Mouse (Mus musculus) macrophage (primary cell): ENCODE data around the gene Rhbdd1. TPM values are rescaled to one million over a fixed set of nuclear protein-coding genes. Genes with fewer than 3 reads are reported as not detected.

Source experiments
- H3K27ac ChIP-seq: fragments of 350-480 bp; formaldehyde crosslinking; 2 replicates; pipeline ENCODE4 v1.9.0; 2021
- H3K36me3 ChIP-seq: fragments of 350-480 bp; formaldehyde crosslinking; 2 replicates; pipeline ENCODE4 v1.9.0; 2021; ENCODE audit errors: inconsistent target
- H3K4me3 ChIP-seq: fragments of 350-480 bp; formaldehyde crosslinking; 2 replicates; pipeline ENCODE4 v1.9.0; 2021; ENCODE audit errors: inconsistent target
- H3K79me2 ChIP-seq: fragments of 350-480 bp; formaldehyde crosslinking; 2 replicates; pipeline ENCODE4 v1.9.0; 2021; ENCODE audit errors: inconsistent target
- WGBS: methylation state at CpG from one replicate; pipeline ENCODE4 v1.1.7; 2026; ENCODE audit warnings: inconsistent platforms; ENCODE audit not compliant: missing documents; 5-methylcytosine and 5-hydroxymethylcytosine counted together
- polyA plus RNA-seq: library from polyadenylated mRNA; stranded (reverse); fragments of 250-400 nt; gene quantifications from 3 replicates; pipeline ENCODE4 v1.2.4, GENCODE M21; 2018; ENCODE audit warnings: inconsistent platforms
- total RNA-seq, 78 experiments: library from RNA; depleted of rRNA; stranded (reverse); fragments of 250-400 nt; gene quantifications; 1 replicate in 9 of 78; 2 replicates in 24 of 78; 3 replicates in 43 of 78; 4 replicates in 2 of 78; pipeline ENCODE4 v1.2.4; 2018; ENCODE audit warnings: inconsistent platforms in 56 of 78

Rhbdd1 gene
- 10 to 100 TPM; 10.4 to 45.2 (median 30.0) TPM for total RNA-seq (2018; cell fraction: chromatin; rRNA removed)
- 10 to 100 TPM; 18.8 to 42.0 (median 31.4) TPM for total RNA-seq (2018; cell fraction: cytosol; rRNA removed)
- total RNA-seq (2018; cell fraction: nucleus; rRNA removed): 10 to 100 TPM; 19.8 to 81.1 (median 55.9) TPM
- 21.1 to 26.6 TPM (median 21.3 TPM) in 3 replicates for polyA plus RNA-seq

GRCm38 (mm10) chr1:82316111-82316745 is at the start of gene Rhbdd1:
Rhbdd1 (plus strand) TSS chr1:82316452.
- 7% methylated on average over 46 of the region's 47 CpGs for WGBS
- peak within 1 kb of the TSS; percentile 74 for H3K4me3 ChIP-seq
- no peaks in the 10 kb centered on the region for H3K36me3 ChIP-seq
- peak within 1 kb of the TSS; percentile 54 for H3K27ac ChIP-seq
- H3K79me2 ChIP-seq: peaks cover 45% of the 10 kb centered on the region

DNA sequence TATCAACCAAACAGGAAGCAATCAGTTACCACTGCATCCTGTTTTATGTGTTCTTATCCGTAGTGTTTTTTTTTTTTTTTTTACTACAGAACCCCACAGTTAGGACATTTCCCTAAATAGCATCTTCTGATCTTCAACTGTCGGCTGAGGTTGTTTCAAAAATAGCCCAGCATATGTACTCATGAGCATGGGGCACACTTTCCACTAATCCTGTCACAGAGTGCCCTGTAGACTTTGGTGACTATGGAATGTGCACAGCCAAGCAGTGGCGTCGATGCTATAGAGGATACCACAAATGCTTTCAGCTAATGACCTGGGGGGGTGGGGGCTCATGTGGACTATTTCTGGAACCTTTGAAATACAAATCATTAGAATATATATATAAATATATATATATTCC is 48.7 kb upstream of the Rhbdd1 start:
- Histone ChIP-seq H3K36me3 (no peaks in the 10 kb centered on the region), H3K79me2 (no peaks in the 10 kb centered on the region), H3K27ac (no peak overlapping the region), H3K4me3 (no peak overlapping the region)
- 8% methylated on average over 4 of the region's 4 CpGs for WGBS

- Histone ChIP-seq H3K27ac (no peak overlapping the region), H3K4me3 (no peak overlapping the region), H3K36me3 (no peaks in the 10 kb centered on the region), H3K79me2 (no peaks in the 10 kb centered on the region)
- WGBS: 92% methylated on average over 5 of the region's 5 CpGs
Observed at GRCm38 (mm10) chr1:82272231-82272630, 44.0 kb upstream of the Rhbdd1 start.

- whole genome bisulfite sequencing: 79% methylated on average over 6 of the region's 6 CpGs
- Histone ChIP-seq H3K36me3 (no peaks in the 10 kb centered on the region), H3K79me2 (no peaks in the 10 kb centered on the region), H3K27ac (no peak overlapping the region), H3K4me3 (no peak overlapping the region)
Observed at GRCm38 (mm10) chr1:82273529-82273928, 42.7 kb upstream of the Rhbdd1 start.

DNA sequence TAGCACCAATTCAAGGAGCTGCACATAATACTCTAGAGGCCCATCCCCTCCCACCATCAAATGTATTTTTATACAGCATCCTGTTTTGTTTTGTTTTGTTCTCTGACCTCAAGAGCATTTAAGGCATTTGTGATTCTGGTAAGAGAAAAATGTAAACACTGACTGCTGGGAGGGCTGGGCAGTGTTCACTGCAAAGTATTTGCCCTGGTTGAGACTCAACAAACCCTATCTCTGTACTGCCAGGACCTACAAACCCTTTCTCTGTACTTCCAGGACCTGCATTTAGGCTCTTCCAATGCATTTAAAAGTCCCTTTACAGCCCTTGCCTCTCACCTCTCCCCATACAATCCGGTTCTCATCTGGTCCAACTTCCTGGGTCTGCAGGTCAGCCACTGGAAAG is 41.9 kb upstream of the Rhbdd1 start:
- Histone ChIP-seq H3K27ac (no peak overlapping the region), H3K4me3 (no peak overlapping the region), H3K79me2 (no peaks in the 10 kb centered on the region), H3K36me3 (no peaks in the 10 kb centered on the region)
- WGBS: no CpG with 5 or more reads among the region's 1 CpGs

DNA sequence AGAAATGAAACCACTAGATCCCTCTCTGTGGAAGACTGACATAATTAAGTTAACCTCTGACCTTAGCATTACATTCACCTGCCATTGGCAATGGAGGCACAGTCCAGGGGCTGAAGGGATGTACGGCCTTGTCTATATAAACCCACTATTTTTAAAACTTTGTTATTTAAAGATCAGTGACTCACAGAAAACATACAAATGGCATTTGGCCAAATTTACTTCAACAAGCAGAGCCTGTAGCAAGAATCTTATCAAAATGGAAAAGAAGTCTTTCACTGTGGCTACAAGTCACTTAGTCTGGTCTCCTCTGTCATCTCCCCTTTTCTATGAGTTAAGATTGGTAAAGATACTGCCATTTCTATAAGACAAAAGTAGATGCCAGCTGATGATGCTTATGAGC is 36.5 kb upstream of the Rhbdd1 start:
- 100% methylated on average over 1 of the region's 1 CpGs for WGBS
- no peaks in the 10 kb centered on the region for H3K36me3 ChIP-seq
- H3K27ac ChIP-seq: no peak overlapping the region
- no peaks in the 10 kb centered on the region for H3K79me2 ChIP-seq
- H3K4me3 ChIP-seq: no peak overlapping the region

DNA sequence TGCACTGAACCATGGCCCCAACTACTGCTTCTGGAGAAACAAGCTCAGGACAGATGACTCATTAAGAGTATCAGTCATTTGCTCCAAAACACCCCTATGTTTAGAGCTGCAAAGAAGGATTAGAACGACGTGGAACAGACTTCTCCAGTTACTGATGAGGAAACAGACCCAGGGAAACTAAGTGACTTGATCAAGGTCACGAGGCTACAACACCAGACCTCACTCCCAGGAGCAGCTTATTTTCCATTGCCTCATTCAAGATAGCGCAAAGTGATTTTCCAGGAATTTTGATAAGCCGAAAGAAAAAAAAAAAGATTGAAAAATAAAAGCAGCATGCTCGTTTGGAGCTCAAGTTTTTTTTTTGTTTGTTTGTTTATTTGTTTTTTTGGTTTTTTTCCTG is 34.4 kb upstream of the Rhbdd1 start:
- Histone ChIP-seq H3K27ac (no peak overlapping the region), H3K4me3 (no peak overlapping the region), H3K79me2 (no peaks in the 10 kb centered on the region), H3K36me3 (no peaks in the 10 kb centered on the region)
- WGBS: 93% methylated on average over 6 of the region's 6 CpGs

GRCm38 (mm10) chr1:82282992-82283611 is 33.1 kb upstream of the Rhbdd1 start:
- H3K27ac ChIP-seq: peak overlapping the region; percentile 21; the same call in 1 of the 2 replicates
- H3K79me2 ChIP-seq: no peaks in the 10 kb centered on the region
- WGBS: 2% methylated on average over 35 of the region's 35 CpGs
- no peaks in the 10 kb centered on the region for H3K36me3 ChIP-seq
- H3K4me3 ChIP-seq: peak overlapping the region; percentile 26

DNA sequence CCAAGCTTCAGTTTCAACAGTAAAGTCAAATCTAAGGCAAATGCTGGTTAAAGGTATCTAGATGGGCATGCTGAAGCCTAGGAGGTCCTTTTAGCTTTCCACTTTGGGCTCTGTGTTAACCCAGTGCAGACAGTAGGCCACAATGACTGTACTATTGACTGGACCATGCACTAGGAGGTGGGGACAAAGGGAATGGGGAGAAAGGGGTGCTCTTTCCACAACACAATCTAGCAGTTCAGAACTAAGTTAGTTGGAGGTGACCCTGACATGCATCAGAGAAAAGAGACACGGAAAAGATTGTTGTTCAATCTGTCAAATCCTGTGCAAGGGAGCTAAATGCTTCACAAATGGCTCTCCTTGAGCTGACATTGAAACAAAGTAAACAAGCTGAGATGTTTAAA is 32.4 kb upstream of the Rhbdd1 start:
- peak overlapping the region; percentile 15; the same call in 1 of the 2 replicates for H3K4me3 ChIP-seq
- WGBS: 83% methylated on average over 1 of the region's 1 CpGs
- H3K79me2 ChIP-seq: no peaks in the 10 kb centered on the region
- H3K27ac ChIP-seq: no peak overlapping the region
- no peaks in the 10 kb centered on the region for H3K36me3 ChIP-seq

- Histone ChIP-seq H3K4me3 (no peak overlapping the region), H3K27ac (no peak overlapping the region)
- 76% methylated on average over 4 of the region's 4 CpGs for WGBS
Observed at GRCm38 (mm10) chr1:82284403-82284802, 31.8 kb upstream of the Rhbdd1 start.

GRCm38 (mm10) chr1:82285461-82286189 is 30.6 kb upstream of the Rhbdd1 start:
- Histone ChIP-seq H3K27ac (no peak overlapping the region), H3K4me3 (no peak overlapping the region), H3K79me2 (no peaks in the 10 kb centered on the region), H3K36me3 (no peaks in the 10 kb centered on the region)
- 64% methylated on average over 5 of the region's 5 CpGs for WGBS

More at GRCm38 (mm10) chr1:82284403-82284802, 31.8 kb upstream of the Rhbdd1 start:
- Histone ChIP-seq H3K36me3 (no peaks in the 10 kb centered on the region), H3K79me2 (no peaks in the 10 kb centered on the region)

DNA sequence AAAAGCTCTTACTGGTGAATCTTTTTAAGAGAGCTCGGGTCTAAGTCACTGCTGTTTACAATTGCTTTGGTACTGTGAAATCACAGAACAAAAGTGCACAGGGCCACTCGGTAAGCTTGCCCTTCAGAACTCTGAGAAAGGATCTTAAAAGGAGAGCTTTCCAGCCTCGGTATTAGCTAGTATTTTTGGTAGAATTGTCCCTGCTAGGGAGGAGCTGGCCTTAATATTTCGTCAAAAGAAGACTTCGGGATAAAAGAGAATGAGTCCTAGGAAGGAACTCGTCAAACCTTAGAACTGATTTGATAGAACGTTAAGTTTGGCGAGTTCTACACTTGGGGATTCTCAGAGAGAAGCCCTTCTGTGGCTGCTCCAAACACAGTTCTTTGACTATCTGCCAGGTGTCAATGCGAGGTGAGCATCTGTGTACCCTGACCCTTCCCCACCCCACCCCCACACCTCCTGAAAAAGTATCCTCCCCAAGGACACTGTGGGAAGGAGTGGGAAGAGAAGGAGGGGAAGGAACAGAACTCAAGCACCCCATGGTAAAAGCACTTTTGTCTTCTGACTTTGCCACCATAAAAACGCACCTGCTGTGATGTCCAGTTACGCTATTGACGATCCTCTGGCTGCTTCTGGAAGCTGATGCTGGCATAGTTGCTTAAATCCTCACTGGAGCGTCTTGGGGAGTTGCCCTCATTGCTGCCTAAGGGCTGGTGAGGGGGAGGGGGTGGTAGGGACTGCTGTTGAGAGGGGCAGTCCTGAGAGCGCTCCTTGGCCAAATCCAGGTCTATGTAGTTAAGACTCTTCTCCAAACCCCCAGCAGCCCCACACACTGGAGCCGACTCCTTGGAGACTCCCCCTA is 29.8 kb upstream of the Rhbdd1 start:
- WGBS: 54% methylated on average over 15 of the region's 15 CpGs
- Histone ChIP-seq H3K79me2 (no peaks in the 10 kb centered on the region), H3K4me3 (no peak overlapping the region), H3K27ac (no peak overlapping the region), H3K36me3 (no peaks in the 10 kb centered on the region)

- 74% methylated on average over 22 of the region's 22 CpGs for WGBS
- Histone ChIP-seq H3K36me3 (no peaks in the 10 kb centered on the region), H3K27ac (no peak overlapping the region), H3K4me3 (no peak overlapping the region), H3K79me2 (no peaks in the 10 kb centered on the region)
Observed at GRCm38 (mm10) chr1:82287052-82287775, 29.0 kb upstream of the Rhbdd1 start.
